Mouse (Mus musculus): ENCODE measurements around the gene Crybb1. TPM values are rescaled to one million over a fixed set of nuclear protein-coding genes. Genes with fewer than 3 reads are reported as not detected.

Crybb1 gene
- total RNA-seq, 2 experiments from 2014 or later, result 1.2 to 4.2 TPM

DNA sequence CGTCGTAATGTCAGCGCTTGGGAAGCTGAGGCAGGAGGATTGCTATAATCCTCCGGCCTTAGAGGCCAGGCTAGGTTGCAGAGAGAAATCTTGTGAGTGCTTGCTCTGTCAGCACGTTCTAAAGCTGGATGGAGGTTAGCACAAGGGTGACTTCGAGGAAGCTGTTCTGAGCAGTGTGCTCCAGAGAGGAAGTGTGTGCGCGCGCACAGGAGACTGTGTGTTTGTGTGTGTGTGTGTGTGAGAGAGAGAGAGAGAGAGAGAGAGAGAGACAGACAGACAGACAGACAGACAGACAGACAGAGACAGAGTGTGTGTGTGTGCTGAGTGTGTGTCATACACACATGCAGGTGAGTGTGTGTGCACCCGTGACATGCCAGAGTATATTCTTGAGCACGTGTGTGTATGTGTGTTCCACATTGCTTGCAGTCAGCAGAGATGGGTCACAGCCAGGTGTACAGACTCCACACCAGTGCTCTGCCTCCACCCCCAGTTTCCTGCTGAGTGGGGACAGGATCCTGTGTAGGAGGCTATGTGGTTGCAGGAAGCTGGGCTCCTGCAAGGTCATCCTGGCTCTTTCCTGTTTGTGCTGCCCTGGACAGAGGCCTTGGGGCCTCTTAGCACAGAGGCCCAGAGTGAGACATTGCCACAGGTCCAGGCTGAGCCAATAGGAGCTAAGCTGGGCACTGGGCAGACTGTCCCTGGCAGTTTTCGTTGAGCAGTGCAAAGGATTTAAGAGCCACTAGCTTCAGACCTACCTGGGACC is 42.8 kb downstream of the Crybb1 start:
- peak; percentile 61 for ATAC-seq (ENCODE audit: poor library complexity, severe bottlenecking)

DNA sequence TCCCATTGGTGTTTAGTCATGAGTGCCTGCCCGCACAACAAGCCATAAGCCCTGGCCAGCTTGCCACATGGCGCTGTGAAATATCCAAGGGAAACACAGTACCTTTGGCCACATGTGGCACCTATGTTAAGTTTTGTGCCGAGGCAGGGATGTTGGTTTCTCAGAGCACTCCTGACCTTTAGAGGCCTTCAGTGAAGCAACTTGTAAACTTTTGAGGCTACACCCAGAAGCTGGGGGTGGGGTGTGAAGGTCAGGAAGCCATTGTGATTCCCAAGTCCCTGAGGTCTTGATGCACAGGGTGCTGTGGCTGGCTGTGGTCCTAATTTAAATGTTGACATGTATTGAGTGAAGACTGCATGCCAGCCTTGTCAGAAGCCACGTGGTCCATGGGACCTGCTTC is 43.8 kb downstream of the Crybb1 start:
- ATAC-seq (ENCODE audit: poor library complexity, severe bottlenecking), result no peak

DNA sequence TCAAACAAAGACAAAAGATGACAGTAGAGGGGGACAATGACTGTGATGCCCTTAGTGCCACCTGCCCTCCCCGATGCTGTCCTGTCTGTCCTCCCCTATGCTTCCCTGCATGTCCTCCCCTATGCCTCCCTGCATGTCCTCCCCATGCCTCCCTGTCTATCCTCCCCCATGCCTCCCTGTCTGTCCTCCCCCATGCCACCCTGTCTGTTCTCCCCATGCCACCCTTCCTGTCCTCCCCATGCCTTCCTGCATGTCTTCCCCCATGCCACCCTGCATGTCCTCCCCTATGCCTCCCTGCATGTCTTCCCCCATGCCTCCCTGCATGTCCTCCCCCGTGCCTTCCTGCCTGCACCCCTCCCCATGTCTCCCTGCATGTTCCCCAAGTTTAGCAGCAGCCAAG is 44.5 kb downstream of the Crybb1 start:
- ATAC-seq (ENCODE audit: poor library complexity, severe bottlenecking), result no peak

DNA sequence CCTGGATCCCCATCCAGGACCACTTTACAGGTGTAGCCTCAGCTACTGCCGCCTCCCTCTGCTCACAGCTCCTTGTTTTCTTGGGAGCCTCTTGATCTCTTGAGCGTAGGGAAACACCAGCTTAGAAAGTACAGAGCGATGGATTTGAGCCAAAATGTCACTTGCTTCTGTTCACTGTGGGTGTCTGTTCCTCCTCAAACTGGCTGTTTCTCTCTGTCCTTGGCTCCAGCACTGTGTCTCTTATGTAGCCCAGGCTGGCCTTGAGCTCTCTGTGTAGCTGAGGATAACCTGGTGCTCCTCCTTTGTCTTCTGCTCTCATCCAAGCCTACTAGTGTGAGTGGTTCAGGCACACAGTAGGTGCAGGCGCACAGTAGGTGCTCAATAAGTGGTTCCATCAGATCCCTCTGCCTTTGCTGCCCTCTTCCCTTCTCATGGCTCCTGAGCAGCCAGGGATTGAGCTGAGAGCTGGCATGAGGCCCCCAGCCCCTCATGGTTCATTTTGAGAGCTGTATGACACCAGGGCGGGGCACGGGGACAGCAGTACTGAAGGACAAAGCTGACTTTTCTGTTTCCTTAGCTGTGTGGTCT is 45.2 kb downstream of the Crybb1 start:
- ATAC-seq (ENCODE audit: poor library complexity, severe bottlenecking), result no peak

DNA sequence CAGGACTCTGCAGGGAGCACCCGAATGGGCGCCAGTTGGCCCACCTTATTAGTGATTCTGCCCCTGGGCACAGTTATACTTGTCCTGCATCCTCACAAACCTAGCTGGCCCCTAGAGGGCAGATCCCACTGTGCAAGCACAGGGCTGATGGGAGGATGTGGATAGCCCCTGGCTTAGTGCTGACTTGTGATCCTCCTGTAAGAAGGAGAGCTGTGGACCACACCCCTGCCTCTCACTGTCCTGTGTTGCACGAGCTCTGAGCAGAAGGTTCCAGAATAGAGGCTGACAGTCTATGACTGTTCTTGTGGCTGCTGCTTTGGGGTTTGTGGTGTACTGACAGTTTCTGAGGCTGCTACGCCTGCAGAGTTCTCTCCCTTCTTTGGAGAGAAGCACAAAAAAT is 46.1 kb downstream of the Crybb1 start:
- no peak; the same call in 1 of the 2 replicates for ATAC-seq (ENCODE audit: poor library complexity, severe bottlenecking)

DNA sequence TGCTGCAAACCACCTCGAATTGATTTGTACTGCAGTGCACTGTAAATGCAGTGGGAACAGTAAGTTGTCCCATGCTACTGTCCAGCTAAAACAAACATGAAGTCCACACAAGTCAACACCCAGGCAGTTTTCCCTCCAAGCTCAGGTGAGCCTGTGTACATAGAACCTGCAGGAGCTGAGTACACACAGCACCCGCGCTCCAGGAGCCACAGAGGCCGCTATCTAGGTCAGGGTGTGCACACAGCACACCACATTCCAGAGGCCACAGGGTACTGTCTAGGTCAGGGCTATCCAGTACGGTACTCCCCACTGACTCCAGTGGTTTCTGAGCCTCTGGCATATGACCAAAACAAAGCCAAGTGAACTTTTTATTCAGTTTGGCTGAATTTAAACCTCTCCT is 46.7 kb downstream of the Crybb1 start:
- ATAC-seq (ENCODE audit: poor library complexity, severe bottlenecking), result no peak

DNA sequence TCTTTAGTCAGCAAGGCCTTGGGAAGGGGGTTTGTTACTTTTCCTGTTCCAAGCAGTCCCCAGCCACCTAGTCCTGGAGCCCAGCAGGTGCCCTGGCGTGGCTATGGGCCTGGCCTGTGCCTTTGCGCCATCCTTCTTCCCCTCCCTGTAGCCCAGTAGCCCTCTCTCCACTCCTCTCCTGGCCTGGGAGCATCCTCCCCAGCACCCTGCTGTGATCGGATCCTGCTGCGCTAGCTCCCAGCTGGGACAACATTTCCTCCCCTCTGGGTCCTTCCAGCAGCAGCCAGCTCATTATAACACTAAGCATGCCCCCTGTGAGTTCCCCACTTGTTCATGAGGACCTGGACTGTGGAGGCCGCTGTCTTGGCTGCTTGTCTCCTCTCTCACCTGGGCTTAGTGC is 50.2 kb downstream of the Crybb1 start:
- no peak for ATAC-seq (ENCODE audit: poor library complexity, severe bottlenecking)

DNA sequence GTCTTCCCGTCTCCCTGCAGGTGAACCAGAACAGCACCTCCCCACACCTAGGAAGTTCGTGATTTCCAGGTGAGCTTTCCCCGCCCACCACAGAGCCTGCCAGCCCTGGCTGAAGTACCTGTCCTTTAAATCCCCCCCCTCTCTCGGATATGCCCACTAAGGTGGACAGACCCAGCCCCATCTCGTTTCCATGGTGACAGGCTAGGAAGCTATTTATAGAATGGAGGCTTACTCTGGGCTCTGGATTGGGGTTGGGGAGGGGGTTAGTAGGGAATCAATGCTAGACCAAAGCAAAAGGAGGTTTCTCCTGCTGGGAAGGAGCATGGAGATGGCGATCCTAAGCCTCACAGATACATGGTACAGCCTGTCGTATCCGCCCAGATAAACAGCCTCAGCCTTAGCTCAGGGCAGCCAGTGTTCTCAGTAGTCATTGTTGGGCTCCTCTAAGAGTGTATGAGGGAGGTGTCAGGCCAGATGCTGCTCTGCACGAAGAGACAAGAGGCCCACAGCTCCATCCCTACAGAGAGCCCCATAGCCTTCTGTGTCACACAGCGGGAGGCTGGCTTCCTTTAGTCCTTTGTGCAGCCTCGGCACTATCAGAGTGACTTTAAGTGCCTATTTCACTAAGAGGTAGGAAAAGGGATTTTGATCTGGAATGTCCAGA is 57.7 kb downstream of the Crybb1 start:
- no peak for ATAC-seq (ENCODE audit: poor library complexity, severe bottlenecking)

DNA sequence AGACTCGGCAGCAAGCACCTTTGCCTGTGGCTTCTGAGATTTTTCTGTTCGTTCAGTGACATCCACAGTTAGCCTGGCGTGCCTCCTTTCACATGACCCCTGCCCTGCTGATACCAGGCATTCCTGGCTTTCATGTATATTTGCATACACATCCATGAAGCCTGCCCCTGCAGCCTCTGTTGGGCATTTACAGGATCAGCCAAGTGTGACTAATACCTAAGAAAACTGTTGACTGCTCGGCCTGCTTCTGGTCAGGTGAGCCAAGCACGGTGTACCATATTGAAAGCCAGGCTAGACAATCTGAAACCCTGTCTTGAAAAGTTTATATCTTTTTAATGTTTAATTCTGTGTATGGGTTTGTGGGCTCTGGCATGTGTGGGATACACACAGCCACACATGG is 60.9 kb downstream of the Crybb1 start:
- ATAC-seq (ENCODE audit: poor library complexity, severe bottlenecking), result no peak

DNA sequence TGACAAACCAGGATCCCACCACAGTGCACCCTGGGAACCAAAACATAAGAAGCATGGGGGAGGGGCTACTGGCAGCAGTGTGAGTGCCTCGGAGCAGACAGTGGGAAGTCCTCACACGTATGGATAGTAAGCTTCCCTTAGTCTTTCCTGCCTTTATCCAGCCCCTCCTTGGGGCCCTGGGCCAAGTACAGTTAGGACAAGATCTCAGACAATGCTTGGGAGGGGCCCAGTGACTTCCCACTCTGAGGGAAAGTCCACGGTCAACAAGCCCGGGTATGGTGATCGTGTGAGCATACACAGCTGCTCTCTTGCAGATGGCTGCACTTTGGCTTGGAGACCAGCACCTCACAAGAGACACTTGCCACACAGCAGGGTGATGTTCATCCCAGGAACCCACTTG is 61.7 kb downstream of the Crybb1 start:
- ATAC-seq (ENCODE audit: poor library complexity, severe bottlenecking), result no peak

Other genes with a start within 250 kb of the Crybb1 start
- 5.2 and 8.4 TPM in 2 replicates for gene Cryba4, start 3.3 kb upstream of the Crybb1 start, total RNA-seq (2015)
- gene Cryba4, start 3.3 kb upstream of the Crybb1 start, total RNA-seq (2017), result 3.3 and 3.7 TPM in 2 replicates
- gene Tpst2, start 20.9 kb downstream of the Crybb1 start, total RNA-seq (2015), result 52.1 and 57.5 TPM in 2 replicates
- 69.2 and 77.0 TPM in 2 replicates for gene Tpst2, start 20.9 kb downstream of the Crybb1 start, total RNA-seq (2017)
- 11.3 and 11.7 TPM in 2 replicates for gene Tfip11, start 70.5 kb downstream of the Crybb1 start, total RNA-seq (2015)
- gene Tfip11, start 70.5 kb downstream of the Crybb1 start, total RNA-seq (2017), result 11.6 and 14.5 TPM in 2 replicates
- 31.2 and 35.1 TPM in 2 replicates for gene Srrd, start 87.2 kb downstream of the Crybb1 start, total RNA-seq (2015)
- 20.7 and 21.7 TPM in 2 replicates for gene Srrd, start 87.2 kb downstream of the Crybb1 start, total RNA-seq (2017)
- 14.7 and 18.8 TPM in 2 replicates for gene Hps4, start 87.3 kb downstream of the Crybb1 start, total RNA-seq (2015)
- 13.4 and 14.9 TPM in 2 replicates for gene Hps4, start 87.3 kb downstream of the Crybb1 start, total RNA-seq (2017)
- gene Gm6583, start 100.2 kb downstream of the Crybb1 start, total RNA-seq (2015), result 0.23 TPM in 1 of 2 replicates, not detected in the other
- gene Gm6583, start 100.2 kb downstream of the Crybb1 start, total RNA-seq (2017), result 0.73 and 1.2 TPM in 2 replicates
- not detected in 2 replicates for gene Asphd2, start 139.1 kb downstream of the Crybb1 start, total RNA-seq (2015)
- gene Asphd2, start 139.1 kb downstream of the Crybb1 start, total RNA-seq (2017), result not detected in 2 replicates
- gene Gm6588, start 193.6 kb downstream of the Crybb1 start, total RNA-seq (2015), result not detected in 2 replicates
- not detected in 2 replicates for gene Gm6588, start 193.6 kb downstream of the Crybb1 start, total RNA-seq (2017)